Mouse (Mus musculus) gonadal fat pad, adult 2 months (tissue): Measurements from ENCODE around the gene C77080. TPM values are rescaled to one million over a fixed set of nuclear protein-coding genes. Genes with fewer than 3 reads are reported as not detected.
A peak's percentile ranks its signal among the peaks of the same experiment; 100 is the strongest.

ENCODE experiments used
- DNase-seq: peaks from one replicate; pipeline ENCODE4 v3.0.0-alpha.2; 2012; ENCODE audit warnings: low read depth
- polyA plus RNA-seq: library from polyadenylated mRNA; depleted of rRNA; stranded (reverse); fragments of >200 nt; gene quantifications from 2 replicates; pipeline ENCODE4 v1.2.3, GENCODE M21; 2012

C77080 gene
- polyA plus RNA-seq, 1 experiment: 20.6 TPM

DNA sequence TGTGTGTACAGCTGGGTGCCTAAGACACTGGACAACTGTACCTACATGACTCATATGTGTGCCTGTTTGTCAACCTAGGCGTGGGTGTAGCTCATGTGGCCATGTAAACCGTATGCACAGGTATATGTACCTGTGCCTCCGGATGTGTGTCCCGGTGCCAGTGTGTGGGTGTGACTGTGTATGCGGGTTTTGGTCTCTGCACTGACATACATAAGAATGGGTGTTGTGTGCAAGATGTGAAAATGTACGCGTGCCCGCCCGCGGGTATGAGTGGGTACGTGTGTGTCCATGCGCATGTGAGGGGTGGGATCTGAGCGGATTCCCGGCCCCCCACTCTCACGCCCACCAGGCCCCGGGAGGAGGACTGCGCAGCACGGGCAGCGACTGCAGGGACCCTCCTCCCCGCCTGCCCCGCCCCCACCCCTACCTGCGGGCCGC, 22.6 kb downstream of the C77080 start:
- peak; percentile 70 for DNase-seq

DNA sequence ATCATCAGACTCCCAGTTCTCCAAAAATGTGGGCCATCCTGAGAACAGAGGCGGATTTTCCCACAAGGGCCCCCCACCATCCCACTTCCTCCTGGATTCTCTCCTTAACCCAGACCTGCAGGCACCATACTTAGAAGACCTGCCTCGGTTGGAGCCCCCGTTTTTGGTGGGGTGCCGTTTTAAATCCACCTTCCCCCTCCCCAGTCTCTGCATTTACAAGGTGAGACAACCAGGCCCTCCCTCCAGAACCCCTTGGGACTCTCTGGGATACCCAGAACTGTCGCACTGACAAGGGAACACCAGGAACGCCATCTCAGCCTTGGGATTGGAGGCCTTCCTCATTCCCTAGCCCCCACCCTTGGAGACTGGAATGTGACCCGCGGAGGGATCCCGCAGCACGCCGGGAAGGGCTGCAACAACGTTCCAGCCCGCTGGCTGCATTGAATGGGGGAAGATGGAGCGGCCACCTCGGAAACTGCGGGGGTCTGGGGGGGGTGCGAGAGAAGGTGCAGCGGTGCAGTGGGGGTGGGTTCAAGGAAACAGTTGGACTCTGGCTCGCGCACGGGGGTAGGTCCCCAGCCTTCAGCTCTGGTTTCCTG, 23.3 kb downstream of the C77080 start:
- DNase-seq: no peak

DNA sequence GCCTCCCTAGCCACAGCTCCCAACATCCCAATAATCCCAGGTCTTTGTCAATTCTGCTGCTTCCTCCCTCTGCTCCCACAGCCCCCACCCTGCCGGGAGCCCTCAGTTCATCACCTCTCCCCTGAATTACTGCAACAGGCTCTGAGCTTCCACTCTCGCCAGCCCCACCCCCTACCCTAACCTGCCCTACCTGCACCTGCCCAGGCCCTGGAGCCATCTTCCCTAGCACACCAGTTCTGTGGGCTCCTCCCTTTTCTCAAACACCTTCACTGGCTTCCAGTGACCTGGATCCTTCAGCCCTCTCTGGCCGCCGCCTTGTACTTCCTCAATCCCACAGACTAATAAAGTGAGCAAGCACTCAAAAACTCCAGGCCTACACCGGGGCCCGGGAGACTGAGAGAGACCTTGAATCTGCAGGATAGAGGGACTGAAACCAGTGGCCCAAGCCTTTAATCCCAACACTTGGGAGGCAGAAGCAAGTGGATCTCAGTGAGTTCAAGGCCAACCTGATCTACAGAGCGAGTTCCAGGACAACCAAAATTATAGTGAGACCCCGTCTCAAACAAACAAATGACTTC, 24.9 kb downstream of the C77080 start:
- peak; percentile 75 for DNase-seq

DNA sequence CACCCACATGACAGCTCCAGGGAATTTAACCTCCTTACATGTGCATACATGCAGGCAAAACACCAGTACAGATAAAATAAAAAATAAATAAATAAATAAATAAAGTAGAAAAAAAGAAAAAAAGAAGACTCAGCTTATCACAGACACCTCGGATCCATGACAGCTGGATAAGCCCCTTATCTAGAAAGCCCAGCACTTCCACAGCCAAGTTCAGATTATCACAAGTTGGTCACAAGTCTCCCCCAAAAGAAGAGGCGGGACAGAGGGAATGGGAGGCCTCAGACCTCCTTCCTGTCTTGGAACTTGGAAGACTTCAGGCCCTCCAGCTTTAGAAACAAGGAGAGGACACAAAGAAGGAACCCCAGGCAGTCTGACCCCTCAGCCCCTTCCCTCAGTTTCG, 26.1 kb downstream of the C77080 start:
- no peak for DNase-seq

DNA sequence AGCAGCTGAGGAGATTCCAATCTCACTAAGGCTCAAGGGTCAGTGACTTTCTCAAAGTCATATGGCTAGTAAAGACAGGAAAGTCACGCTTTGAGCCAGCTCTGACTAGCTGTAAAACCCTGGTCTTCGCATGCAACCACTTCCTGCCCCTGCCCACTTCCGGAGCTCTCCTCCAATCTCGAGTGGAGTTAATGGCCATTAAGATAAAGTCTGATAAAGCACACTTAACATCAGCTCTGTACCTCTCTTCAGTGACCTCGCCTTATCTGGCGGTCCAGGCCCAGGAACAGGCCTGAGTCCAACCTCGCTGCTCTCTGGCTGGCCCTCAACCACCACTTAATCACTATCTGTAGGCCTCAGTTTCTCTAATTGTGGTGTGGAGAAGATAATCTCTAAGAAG, 26.7 kb downstream of the C77080 start:
- DNase-seq: no peak

DNA sequence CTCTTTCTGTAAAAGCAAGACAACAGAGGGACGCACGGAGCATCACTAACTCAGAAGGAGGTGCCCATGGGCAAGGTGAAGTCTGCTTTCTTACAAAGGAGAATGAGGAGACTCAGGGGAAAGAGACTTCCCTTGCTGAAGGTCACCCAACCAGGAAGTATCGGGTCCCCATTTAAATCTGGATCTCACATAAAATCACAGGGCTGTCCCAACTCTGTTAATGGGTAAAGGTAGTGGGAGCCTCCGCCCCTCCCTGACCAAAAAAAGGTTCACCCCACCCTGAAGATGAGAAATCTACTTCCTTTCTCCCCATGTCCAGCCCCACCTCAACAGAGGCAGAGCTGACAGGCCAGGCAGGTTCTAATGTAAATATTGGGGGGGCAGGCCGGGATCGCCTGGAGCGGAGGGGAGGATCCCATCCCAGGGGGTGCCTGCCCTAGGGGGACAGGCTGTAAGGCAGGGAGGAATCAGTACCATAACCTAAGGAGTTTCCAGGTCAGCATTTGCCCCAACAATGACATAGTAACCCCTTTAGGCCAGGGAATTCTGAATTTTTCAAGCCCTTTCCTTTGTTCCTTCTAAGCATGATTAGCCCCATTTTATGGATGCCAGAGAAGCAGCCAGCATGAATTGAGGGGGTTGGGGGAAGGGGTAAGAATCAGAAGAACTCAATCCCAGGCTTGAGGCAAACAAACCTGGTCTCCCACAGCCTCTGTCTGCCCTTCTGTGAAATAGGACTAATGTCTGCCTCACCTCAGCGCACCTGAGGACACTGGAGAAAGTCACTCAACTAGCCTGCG, 28.4 kb downstream of the C77080 start:
- DNase-seq: no peak

DNA sequence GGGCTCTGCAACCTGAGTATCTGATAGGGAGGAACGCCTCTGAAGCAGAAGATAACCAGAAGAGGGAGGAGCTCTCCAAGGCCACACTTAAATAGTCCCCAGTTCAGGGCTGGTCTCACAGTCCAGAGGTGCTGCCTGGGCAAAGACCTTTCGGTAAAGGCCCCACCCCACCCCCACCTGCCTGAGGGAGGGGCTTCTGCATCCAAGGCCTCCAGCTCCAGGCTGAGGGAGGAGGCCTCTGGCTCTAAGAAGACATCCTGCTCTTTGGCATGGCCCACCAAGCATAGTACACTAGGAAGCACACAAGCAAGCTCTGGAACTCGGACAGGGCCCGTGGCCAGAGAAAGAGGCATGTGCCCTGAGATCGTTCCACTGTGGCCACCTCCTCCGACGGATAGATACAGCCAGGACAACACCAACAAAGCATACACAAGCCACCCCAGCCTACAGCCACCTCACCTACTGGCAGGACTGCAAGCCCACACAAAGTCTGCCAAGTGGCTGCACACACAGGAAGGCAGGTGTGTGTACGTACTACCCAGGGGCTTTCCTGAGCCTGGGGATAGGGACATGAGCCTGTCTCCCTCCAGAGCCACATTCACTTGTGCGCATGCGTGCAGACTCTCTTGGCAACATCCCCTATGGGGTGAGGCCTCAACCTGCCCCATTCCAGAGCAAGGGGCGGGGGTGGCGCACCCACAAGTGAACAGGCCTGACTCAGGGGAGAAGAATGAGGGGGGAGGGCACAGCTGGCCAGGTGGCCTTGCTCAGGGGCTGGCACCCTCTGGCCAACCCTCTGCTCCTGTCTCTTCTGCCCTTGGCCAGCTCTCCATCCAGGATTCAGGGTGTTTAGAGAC, 29.4 kb downstream of the C77080 start:
- DNase-seq: peak; percentile 74

DNA sequence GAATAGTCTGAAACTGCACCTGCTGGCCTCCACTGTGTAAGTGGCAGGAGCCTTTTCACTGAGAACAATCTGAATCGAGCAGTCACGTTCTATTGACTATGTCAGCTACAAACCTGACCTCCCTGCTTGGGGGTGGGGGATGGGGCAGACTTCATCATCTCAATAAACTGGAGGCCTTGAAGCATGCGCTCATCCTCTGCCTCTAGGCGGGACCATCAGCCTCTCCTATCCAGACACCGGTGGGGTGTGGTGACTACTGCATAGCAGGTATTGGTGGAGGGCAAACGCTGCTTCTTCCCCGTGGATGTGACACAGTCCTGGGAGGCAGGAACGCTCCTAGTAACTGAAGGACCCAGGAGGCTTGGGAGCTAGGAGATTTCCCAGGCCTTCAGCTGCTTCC, 30.3 kb downstream of the C77080 start:
- no peak for DNase-seq

DNA sequence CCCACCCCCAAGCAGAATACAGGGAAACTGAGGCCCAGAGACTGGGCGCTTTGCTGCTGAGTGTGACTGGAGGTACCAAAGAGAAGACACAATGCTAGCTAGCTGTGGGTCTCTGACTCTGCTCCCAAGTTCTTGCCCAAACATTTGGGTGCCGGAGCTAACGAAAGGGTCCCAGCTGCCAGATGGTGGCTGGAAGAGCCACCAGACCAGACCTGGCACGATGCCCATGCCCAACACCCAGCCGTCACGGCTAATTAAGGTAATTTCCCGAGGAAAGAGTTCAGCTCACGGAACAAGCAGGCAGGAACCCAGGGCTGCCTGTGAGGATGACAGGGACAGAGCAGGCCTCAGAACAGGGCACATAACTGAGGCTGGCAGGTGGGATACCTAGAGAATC, 33.2 kb downstream of the C77080 start:
- DNase-seq: no peak

DNA sequence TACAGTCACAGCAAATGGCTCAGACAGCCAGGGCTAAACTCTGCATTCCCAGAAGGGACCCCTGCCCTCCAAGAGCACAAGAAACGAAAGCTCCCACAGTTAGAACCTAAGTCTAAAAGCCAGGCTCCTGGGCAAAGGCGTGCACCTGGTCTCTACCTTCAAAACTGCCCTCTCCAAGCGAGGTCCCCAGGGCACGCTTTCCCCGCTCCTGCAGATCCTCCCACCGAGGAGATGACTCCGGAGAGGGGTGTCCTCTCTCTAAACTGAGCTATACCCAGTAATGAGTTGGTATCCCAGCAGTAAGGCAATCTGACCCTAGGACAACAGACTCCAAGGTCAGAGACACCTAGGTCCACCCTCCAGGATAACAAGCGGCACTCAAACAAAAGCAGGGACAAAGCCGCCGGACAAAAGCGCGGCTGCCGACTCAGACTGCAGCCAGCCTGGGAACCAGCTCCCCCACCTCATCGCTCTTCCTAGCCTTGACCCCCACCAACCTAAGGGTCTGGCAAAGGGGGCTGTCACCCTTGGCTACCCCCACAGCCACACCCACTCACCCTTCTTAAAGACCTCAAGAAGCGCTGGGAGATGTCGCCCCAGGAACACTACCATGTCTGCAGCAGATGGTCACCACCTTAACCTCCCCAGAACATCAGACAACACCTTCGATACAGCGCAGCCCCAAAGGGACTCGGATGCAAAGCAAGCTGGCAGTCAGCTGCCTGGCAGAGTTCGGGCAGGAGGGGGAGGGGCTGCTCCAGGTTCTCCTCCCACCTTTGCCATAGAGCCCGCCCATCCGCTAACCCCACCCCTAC, 33.8 kb downstream of the C77080 start:
- DNase-seq: no peak

DNA sequence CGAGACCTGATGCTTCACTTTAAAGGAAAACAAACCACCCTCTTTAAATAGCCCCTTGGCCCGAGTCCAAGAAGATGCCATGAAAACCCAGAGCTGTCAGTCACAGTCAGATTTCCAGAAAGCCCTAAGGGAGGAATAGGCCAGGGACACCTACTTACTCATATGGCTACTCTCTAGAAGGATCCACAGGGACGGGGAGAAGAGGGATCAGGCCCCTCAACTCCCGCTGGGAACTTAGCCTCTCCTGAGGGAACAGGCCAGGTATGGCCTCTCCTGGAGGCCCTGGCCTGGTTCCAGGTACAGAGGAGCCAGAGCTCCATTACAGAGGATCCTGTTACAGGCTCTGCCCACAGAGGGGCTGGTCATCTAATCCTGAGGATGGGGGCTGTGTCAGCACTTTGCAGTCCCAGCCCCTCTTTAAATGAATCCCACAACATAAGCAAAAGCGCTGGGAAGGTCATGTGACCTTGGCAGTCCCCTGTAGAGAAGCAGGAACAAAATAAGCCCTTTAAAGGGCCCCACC, 34.7 kb downstream of the C77080 start:
- DNase-seq: no peak

DNA sequence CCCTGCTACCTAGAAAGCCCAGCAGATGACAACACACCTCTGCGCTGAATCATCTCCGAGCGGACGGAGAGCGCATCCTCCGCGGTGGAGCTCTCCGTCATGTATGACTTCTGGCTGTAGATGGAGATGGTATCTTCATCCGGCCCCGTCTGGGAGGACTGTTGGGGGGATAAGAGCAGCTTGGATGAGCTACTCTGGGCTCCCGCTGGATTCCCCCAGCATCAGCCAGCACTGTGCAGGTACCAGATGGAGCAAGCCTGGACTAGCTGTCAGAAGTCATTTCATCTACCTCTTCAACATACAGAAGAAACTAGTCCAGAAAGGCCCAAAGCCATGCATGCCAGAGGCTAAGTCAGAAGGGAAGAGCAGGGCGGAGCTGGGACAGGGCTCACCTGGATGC, 35.9 kb downstream of the C77080 start:
- no peak for DNase-seq

DNA sequence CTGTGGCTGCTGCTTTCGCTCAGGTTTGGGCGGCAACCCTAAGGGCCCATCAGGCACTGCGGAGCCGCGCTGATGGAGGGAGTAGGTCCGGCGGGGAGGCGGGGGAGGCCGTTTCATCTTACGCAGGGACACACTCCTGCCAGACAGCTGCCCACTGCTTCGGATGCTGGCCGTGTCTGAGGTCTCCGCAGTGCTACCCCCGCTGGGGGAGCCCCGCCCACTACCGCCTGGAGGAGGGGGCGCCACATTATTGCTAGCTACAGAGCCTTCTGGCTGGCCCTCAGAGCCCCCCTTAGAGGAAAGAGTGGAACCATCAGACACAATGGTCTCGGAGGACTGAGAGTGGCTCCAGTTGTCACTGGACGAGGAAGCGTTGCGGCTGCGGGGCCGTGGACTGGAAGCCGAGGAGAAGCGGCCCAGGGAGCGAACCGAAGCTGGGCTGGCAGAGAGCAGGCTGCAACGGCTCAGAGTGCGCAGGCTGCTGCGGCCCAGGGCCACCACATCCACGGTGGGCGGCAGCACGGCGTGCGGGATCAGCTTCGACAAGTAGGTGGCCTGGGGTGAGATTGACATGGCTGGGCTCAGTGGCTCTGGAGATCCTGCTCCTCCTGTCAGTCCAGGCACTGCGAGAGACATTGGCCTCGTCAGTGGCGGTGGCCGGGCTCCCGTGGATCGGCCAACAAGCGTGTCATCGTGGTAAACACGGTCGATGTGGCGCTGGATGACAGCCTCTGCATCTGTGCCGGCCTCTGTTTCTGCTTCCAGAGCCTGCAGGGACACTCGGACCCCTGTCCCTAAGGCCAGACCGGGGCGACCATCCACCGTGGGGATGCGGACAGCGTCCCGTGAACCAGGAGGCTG, 37.6 kb downstream of the C77080 start:
- no peak for DNase-seq

DNA sequence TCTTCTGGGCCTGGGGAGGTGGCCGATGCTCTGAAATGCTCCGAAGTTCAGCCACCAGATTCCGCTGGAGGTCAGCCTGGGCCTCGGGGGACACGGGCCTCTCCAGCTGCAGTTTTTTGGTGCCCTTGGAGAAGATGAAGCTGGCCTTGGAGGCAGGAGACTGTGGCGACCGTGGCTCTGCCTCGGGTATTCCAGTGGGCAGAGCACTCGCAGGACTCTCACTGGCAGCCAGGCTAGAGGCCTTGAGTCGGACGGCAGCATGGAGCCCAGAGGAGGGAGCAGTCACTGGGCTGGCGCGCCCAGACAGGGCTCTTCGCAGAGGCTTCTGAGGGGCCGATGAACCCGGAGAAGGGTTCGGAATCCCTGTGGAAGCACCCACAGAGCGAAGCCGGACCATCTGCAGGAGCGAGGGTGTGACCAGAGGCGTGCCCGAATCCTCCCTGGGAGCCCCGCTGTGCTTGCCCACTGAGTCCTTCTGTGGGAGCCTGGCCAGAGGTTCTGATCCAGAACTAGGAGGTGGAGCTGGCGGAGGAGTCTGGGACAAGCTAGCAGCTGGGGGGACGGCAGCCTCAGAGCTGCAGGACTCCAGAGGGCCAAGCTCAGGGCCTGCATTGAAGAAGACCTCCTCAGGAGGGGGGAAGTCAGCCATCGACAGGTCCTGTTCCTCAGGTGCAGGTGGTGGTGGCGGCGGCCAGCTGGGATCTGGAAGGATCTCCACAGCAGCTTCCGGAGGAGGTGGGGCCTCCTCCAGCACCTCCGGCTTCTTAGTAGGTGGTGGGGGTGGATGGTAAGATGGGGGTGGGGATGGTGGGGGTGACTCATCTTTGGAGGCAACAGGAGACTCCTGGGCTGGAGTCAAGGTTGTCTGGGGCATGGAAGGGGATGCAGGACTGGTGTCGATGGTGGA, 38.9 kb downstream of the C77080 start:
- DNase-seq: no peak

DNA sequence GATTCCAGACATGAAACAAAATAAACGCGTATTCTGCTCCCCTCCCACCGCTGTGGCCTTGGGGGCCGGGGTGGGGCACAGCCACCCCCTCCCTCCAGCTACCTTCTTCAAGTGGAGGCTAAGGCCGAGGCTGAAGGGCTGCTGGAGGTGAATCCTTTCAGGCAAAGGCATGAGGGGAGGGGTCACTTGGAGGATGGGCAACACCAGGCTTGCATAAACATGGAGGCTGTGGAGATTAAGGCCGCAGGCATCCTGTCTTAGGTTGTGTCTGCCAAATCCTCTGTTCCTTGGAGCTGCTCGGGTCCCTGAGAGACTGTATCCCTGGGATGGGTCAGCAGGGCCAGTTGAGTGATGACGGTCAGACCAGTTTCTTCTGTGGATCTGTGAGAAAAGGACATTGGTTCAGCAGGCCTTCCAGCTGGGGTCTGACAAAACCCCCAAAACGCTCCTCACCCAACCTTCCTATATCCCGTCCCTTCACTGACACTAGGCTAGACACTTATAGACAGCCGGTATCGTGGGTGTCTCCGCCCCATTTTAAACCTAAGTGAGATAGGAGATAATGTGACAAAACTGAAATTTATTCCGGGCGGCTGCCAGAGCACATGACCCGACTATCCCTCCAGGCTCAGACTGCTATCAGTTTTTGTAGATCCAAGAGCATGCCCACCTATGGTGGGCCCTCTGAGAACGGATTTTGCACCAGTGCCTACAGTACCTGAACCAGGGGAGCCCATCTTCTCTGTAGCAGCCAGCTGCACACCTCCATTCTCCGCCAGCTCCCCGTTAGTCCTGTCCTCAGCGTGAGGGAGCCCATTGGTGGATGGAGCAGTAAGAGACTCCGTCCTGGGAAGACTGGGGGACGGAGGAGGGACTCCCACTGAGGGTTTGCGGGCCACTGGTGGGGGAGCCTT, 39.9 kb downstream of the C77080 start:
- no peak for DNase-seq

DNA sequence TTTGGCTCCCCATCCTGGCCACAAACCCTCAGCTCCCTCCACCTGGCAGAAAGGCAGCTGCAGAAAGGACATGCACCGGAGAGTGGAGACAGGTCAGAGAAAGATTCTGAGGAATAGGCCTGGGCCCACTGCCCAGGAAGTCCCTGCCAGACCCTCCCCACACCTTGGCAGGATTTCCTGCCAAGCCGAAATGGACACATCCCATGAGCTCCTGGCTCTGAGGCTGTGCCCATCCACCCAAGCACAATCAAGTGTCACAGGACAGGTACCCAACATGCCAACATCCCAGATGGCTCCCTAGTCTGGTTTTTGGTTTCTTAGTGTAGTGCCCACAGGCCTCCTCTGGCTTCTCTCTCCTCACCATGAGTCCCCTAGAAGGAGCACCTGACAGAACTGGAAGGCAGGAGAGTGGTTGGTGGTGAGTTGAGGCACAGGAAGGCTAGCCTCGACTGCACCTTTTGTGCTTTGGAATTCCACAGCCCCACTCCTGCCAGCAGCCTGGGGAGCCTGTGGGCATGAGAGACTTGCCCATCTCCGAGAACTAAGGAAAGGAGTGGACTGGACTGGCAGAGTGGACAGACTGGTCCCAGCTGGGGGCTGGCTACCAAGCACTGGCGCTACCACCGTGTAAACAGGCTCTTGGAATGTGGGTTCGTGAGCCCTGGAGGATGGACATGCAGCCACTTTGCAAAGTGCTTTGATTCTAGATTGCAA, 40.7 kb downstream of the C77080 start:
- no peak for DNase-seq

DNA sequence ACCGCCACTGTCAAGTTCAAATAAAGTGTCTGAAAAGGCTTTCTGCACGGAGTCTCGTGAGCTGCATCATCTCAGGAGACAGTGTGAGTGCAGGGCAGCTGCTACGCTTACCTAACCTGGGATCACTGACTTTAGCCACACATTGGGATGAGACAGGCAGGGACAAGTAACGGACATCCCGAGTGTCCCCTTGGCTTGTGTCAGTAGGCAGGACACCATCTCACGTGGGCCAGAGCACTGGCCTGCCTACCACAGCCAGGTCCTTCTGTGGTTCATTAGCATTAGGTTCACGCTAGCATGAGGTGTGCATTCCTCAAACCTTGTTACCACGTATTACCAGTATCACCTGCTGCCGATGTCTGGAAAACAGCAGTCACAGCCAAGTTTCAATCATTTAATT, 42.0 kb downstream of the C77080 start:
- DNase-seq: no peak
